Mouse (Mus musculus) neutrophil, adult 83 days (primary cell): Measurements from ENCODE around the gene Rtn4rl2. TPM values are rescaled to one million over a fixed set of nuclear protein-coding genes. Genes with fewer than 3 reads are reported as not detected.

Experiments
- total RNA-seq, 2 experiments: library from RNA; stranded (reverse); gene quantifications; one replicate each; pipeline ENCODE4 v1.2.4; 2023

The Rtn4rl2 gene
- total RNA-seq: not detected

DNA sequence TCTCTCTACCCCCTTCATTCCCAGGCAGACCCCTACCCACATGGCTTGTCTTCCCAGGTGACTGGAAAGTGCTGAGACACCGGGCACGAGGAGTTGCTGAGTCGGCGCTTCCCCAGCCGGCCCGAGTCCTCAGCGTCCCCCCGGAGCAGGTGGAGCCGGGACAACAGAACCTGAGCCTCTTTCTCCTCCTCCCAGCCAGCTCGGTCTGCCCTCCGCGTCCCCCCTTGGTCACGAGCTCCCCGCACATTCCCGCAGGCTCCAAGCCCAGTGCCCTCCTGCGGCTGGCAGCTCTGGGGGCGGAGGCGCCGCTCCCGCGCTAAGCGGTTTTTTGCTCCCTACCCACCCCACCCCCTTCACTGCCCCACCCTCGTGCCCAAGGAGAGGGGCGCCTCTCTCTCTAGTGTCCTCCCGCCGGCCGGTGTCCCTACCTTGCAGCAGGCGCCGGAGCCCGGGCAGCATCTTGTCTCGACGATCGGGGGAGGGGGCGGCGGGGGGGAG, at the start of gene Rtn4rl2:
Gene Rtn4rl2 (minus strand): TSS at position 477 of the 498 bp plus-strand sequence.

DNA sequence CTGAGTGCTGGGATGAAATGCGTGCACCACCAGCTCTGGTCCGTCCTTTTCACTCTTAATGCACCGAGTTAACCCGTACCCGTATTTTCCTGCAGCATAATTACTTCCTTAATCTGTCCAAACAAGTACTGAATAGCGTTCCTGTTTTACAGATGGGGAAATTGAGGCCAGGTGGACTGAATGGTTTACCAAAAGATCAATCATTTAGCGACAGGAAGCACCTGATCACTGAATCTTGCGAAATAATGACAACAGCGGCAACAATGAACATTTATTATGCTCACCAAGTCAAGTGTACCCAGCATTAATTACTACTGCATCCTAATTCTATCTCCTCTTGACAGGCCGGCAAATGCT, 47.9 kb downstream of the Rtn4rl2 start, which contains the start of gene Slc43a1:
Gene Slc43a1 (plus strand): TSS at position 258 of the 357 bp plus-strand sequence.

DNA sequence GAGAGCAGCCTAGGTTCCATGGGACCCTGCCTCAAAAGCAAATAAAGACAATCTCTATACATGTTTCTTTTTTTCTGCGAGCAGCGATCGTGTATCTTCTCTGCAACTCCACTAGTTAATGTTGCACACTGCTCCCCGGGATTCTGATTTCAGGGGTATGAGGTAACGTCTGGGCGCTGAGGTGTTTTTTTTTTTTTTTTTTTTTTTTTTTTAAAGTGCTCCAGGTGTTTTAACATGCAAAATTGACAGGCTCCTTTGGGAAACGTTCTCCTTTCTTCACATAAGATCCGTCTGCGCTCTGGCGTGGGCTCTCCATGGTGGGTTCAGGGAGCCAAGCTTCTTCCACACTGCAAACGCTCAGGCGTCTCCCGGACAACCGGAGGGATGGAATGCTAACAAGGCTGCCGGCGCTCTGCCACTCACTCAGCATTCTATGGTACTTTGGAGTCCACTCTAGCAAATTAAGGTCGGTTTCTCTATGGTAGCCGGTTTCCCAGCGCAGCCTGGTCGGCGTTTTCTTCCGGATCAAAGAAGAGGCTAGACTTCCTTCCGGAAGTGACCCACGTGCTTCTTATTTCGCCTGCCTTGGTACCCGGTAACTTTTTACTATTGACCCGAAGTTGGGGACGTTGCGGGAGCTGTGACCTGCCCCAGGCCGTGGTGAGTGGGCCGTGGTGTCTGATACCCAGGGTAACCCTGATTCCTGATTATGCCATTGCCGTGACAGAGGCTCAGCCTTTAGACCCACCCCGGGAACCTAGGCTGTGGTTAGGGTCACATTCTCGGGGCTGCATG, 59.8 kb downstream of the Rtn4rl2 start, which contains the start of gene Timm10:
Gene Timm10 (plus strand): TSS at position 510 of the 795 bp plus-strand sequence.

DNA sequence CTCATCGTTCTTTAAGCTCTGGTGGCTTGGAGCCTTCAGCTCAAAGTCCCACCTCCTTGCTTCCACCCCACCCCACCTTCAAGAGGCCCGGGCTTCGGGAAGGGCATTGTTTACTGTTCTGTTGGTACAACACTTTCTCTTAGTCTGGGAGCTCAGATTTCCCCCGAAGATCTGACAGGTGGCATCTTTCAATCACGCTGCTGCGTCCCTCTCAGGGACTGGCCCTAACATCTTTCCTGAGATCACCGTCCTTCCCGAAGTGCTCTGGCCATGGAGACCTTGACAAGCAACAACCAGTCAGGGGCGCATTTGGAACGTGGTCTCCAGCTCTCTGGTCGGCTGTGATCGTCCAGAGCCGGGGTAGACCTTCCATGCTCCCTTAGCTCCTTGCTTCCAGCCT, 64.0 kb downstream of the Rtn4rl2 start, which contains the start of gene Smtnl1:
Gene Smtnl1 (minus strand): TSS at position 101 of the 400 bp plus-strand sequence.

Other genes with a start within 250 kb of the Rtn4rl2 start
- 10 to 100 TPM; 13.2 to 17.4 TPM for gene Ctnnd1, start 235.9 kb downstream of the Rtn4rl2 start, total RNA-seq
- gene Btbd18, start 227.6 kb downstream of the Rtn4rl2 start, total RNA-seq: under 1 TPM in 1 of 2 experiments, not detected in 1; 0.18 TPM
- gene Selenoh, start 215.9 kb downstream of the Rtn4rl2 start, total RNA-seq: 10 to 100 TPM; 46.1 to 47.8 TPM
- not detected for gene Gm28635, start 208.7 kb downstream of the Rtn4rl2 start, total RNA-seq
- gene Med19, start 208.3 kb downstream of the Rtn4rl2 start, total RNA-seq: 10 to 100 TPM in 1 of 2 experiments, 1 to 10 TPM in 1; 8.3 to 10.0 TPM
- 10 to 100 TPM; 16.9 to 22.5 TPM for gene Tmx2, start 207.6 kb downstream of the Rtn4rl2 start, total RNA-seq
- 10 to 100 TPM; 41.2 to 41.4 TPM for gene Zdhhc5, start 171.5 kb downstream of the Rtn4rl2 start, total RNA-seq
- 10 to 100 TPM; 16.9 to 19.8 TPM for gene Clp1, start 159.4 kb downstream of the Rtn4rl2 start, total RNA-seq
- 1 to 10 TPM; 2.8 to 5.5 TPM for gene Ypel4, start 152.7 kb downstream of the Rtn4rl2 start, total RNA-seq
- not detected for gene Gm19426, start 143.1 kb downstream of the Rtn4rl2 start, total RNA-seq
- under 1 TPM; 0.38 to 0.55 TPM for gene Serping1, start 111.3 kb downstream of the Rtn4rl2 start, total RNA-seq
- gene Ube2l6, start 87.9 kb downstream of the Rtn4rl2 start, total RNA-seq: 10 to 100 TPM; 24.8 to 32.7 TPM
- gene Smtnl1, start 64.1 kb downstream of the Rtn4rl2 start, total RNA-seq: not detected
- gene Timm10, start 59.7 kb downstream of the Rtn4rl2 start, total RNA-seq: 1 to 10 TPM; 6.8 to 7.5 TPM
- gene Slc43a1, start 47.9 kb downstream of the Rtn4rl2 start, total RNA-seq: 10 to 100 TPM; 12.0 to 18.7 TPM
- gene Slc43a3, start 49.9 kb upstream of the Rtn4rl2 start, total RNA-seq: 10 to 100 TPM; 56.8 to 83.3 TPM
- gene Prg2, start 93.8 kb upstream of the Rtn4rl2 start, total RNA-seq: 100 to 1,000 TPM in 1 of 2 experiments, 10 to 100 TPM in 1; 99.9 to 438 TPM
- 10 to 100 TPM in 1 of 2 experiments, 1 to 10 TPM in 1; 5.6 to 27.4 TPM for gene Prg3, start 101.5 kb upstream of the Rtn4rl2 start, total RNA-seq
- gene Ssrp1, start 150.5 kb upstream of the Rtn4rl2 start, total RNA-seq: 100 to 1,000 TPM; 114 to 133 TPM
- under 1 TPM in 1 of 2 experiments, not detected in 1; 0.96 TPM for gene P2rx3, start 150.8 kb upstream of the Rtn4rl2 start, total RNA-seq
- 1 to 10 TPM; 9.8 to 10.0 TPM for gene Tnks1bp1, start 161.3 kb upstream of the Rtn4rl2 start, total RNA-seq
- gene Aplnr, start 249.5 kb upstream of the Rtn4rl2 start, total RNA-seq: 1 to 10 TPM; 5.0 to 5.9 TPM